Mouse (Mus musculus): ENCODE data around the gene Top2a.

Gene Top2a

GRCm38 (mm10) chr11:98964616-98965415, 59.2 kb downstream of the Top2a start:
- DNase-seq (ENCODE audit: low read depth, low spot score): no peak

- DNase-seq (ENCODE audit: low read depth, low spot score): no peak
These were observed 59.8 kb downstream of the Top2a start for GRCm38 (mm10) chr11:98964201-98964615.

GRCm38 (mm10) chr11:98963191-98964021, 60.6 kb downstream of the Top2a start:
- DNase-seq (ENCODE audit: low read depth, low spot score): no peak

- DNase-seq (ENCODE audit: low read depth, low spot score): no peak
These were observed 61.4 kb downstream of the Top2a start for GRCm38 (mm10) chr11:98962421-98963095.

GRCm38 (mm10) chr11:98961766-98962165, 62.2 kb downstream of the Top2a start:
- DNase-seq (ENCODE audit: low read depth, low spot score): no peak

GRCm38 (mm10) chr11:98961051-98961592, 62.9 kb downstream of the Top2a start:
- no peak for DNase-seq (ENCODE audit: low read depth, low spot score)

- no peak for DNase-seq (ENCODE audit: low read depth, low spot score)
These were observed 63.6 kb downstream of the Top2a start for GRCm38 (mm10) chr11:98960313-98960906.

GRCm38 (mm10) chr11:98959437-98960312, 64.3 kb downstream of the Top2a start:
- no peak for DNase-seq (ENCODE audit: low read depth, low spot score)

GRCm38 (mm10) chr11:98956340-98956739, 67.6 kb downstream of the Top2a start:
- no peak for DNase-seq (ENCODE audit: low read depth, low spot score)

GRCm38 (mm10) chr11:98955707-98956235, 68.2 kb downstream of the Top2a start:
- no peak for DNase-seq (ENCODE audit: low read depth, low spot score)

GRCm38 (mm10) chr11:98954801-98955706, 68.9 kb downstream of the Top2a start:
- no peak for DNase-seq (ENCODE audit: low read depth, low spot score)

GRCm38 (mm10) chr11:98954373-98954772, 69.6 kb downstream of the Top2a start:
- DNase-seq (ENCODE audit: low read depth, low spot score): no peak

GRCm38 (mm10) chr11:98953835-98954320, 70.1 kb downstream of the Top2a start:
- DNase-seq (ENCODE audit: low read depth, low spot score): no peak

- DNase-seq (ENCODE audit: low read depth, low spot score): no peak
These were observed 70.6 kb downstream of the Top2a start for GRCm38 (mm10) chr11:98953361-98953760.

- no peak for DNase-seq (ENCODE audit: low read depth, low spot score)
These were observed 71.3 kb downstream of the Top2a start for GRCm38 (mm10) chr11:98952736-98953135.

- DNase-seq (ENCODE audit: low read depth, low spot score): no peak
These were observed 71.9 kb downstream of the Top2a start for GRCm38 (mm10) chr11:98952111-98952510.

- no peak for DNase-seq (ENCODE audit: low read depth, low spot score)
These were observed 72.7 kb downstream of the Top2a start for GRCm38 (mm10) chr11:98951026-98951906.

- DNase-seq (ENCODE audit: low read depth, low spot score): no peak
These were observed 73.5 kb downstream of the Top2a start for GRCm38 (mm10) chr11:98950484-98950883.
